ENCODE assay signal across 9 mouse cellular contexts in the genomic region with DNA sequence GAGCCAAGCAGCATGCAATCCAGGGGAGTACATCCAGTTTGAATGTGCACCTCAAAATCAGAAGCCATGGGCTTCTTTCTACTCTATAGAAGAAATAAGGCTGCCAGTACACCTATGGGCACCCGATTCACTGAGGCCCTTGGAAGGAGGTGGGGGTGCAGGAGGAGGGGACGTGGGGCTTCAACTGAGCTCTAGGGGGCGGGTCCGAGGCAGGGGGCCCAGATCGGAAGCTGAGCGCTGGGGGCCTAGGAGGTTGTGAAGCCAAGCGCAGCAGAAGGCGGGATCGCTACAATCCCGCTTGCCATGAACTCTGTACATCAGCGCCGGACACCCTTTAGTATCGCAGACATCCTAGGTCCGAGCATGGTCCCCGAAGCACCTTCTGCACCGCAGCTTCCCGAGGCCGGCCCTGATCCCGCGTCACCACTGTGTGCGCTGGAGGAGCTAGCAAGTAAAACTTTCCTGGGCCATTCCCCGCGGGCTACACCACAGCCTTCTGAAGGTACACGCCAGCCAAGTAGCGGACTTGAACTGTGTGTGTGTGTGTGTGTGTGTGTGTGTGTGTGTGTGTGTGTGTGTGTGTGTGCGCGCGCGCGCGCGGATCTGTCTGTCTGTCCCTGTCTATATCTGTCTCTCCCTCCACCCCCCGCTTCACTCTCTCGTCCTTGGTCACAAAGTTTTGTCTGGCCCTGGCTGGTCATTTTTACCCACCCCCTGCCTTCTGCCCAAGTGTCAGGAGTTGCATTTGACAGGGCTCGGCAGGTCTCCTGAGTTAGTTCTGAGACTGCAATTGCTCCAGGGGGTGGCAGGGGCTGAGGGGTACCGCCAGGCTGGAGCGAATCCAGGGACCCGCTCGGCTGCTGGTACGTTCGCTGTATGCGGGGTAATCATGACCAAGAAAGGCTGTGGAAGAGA. TPM values are rescaled to one million over a fixed set of nuclear protein-coding genes. Genes with fewer than 3 reads are reported as not detected.
DNase-seq lines count a peak whose midpoint lies in the region; ATAC-seq and TF ChIP-seq lines count a peak whose summit lies in the region.
"Had no signal": no experiment of that assay in that cellular context is flagged by ENCODE, and none has a peak within 500 bp of the region (broad histone marks: within the 10 kb centered on the region; RNA-seq: fewer than 3 reads in every experiment).

A gene (plus strand): TSS at position 247 of the 915 bp plus-strand sequence.

- H3K4me3 ChIP-seq in lung, postnatal 0 days (ENCODE audit: low read depth, low read length) = peak within 1 kb of the TSS; percentile 16; the same call in 1 of the 2 replicates
- peak within 1 kb of the TSS; percentile 53 for H3K4me3 ChIP-seq in bone marrow macrophage, adult 2 months (ENCODE audit: insufficient read depth, low read length)
- H3K4me3 ChIP-seq in intestine, embryonic 16.5 days (ENCODE audit: low read length) = peak within 1 kb of the TSS; percentile 32
- peak within 1 kb of the TSS; percentile 19; the same call in 1 of the 2 replicates for H3K4me3 ChIP-seq in neural tube, embryonic 11.5 days (ENCODE audit: low read depth, low read length)

- no peaks in the 10 kb centered on the region for H3K9me3 ChIP-seq in lung, postnatal 0 days (ENCODE audit: low read length)
- no peaks in the 10 kb centered on the region for H3K9me3 ChIP-seq in intestine, embryonic 16.5 days (ENCODE audit: control insufficient read depth, low read length)
- H3K9me3 ChIP-seq in neural tube, embryonic 11.5 days (ENCODE audit: control insufficient read depth, low read length) = no peaks in the 10 kb centered on the region

- H3K27ac ChIP-seq in lung, postnatal 0 days (ENCODE audit: low read length) = no peak within 1 kb of the TSS
- H3K27ac ChIP-seq in bone marrow macrophage, adult 2 months (ENCODE audit: insufficient read depth, low read depth, low read length) = no peak within 1 kb of the TSS
- H3K27ac ChIP-seq in intestine, embryonic 16.5 days (ENCODE audit: low read length) = no peak within 1 kb of the TSS
- no peak within 1 kb of the TSS for H3K27ac ChIP-seq in neural tube, embryonic 11.5 days (ENCODE audit: low read depth, low read length)

- no peak for DNase-seq in lung, postnatal 0 days (ENCODE audit: low spot score)
- DNase-seq in lung, postnatal 10 days = no peak
- DNase-seq in neural tube, embryonic 11.5 days (ENCODE audit: low spot score) = no peak
- DNase-seq in cerebellum, adult 9-10 months = no peak
- no peak for DNase-seq in left cerebral cortex, postnatal 14 days (ENCODE audit: low spot score in 2 of 2)
- DNase-seq in right cerebral cortex, postnatal 36 days (ENCODE audit: low spot score in 2 of 2) = no peak

- no peaks in the 10 kb centered on the region for H3K36me3 ChIP-seq in lung, postnatal 0 days (ENCODE audit: insufficient read depth, low read length)
- peaks cover 4% of the 10 kb centered on the region for H3K36me3 ChIP-seq in intestine, embryonic 16.5 days (ENCODE audit: control insufficient read depth, insufficient read depth, low read length)
- no peaks in the 10 kb centered on the region; the same call in 1 of the 2 replicates for H3K36me3 ChIP-seq in neural tube, embryonic 11.5 days (ENCODE audit: control insufficient read depth, insufficient read depth, low read length)

- no peak for TF ChIP-seq POLR2A in bone marrow macrophage, adult 2 months (IDR thresholded peaks at IDR 0.05; ENCODE audit: borderline replicate concordance, low read depth, low read length)

- no peak for ATAC-seq in lung, postnatal 0 days
- ATAC-seq in intestine, embryonic 16.5 days = no peak
- ATAC-seq in neural tube, embryonic 11.5 days (ENCODE audit: insufficient read depth, low FRiP score, low TSS enrichment) = no peak

- no peak for TF ChIP-seq CTCF in lung, postnatal 0 days (IDR thresholded peaks at IDR 0.05)
- TF ChIP-seq CTCF in bone marrow macrophage, adult 2 months (IDR thresholded peaks at IDR 0.05; ENCODE audit: low read depth, low read length) = no peak

- H3K4me2 ChIP-seq in lung, postnatal 0 days (replicated peaks; ENCODE audit: low read depth, low read length) = peak within 1 kb of the TSS; percentile 50
- peak within 1 kb of the TSS; percentile 33 for H3K4me2 ChIP-seq in intestine, embryonic 16.5 days (ENCODE audit: low read depth, low read length)
- peak within 1 kb of the TSS; percentile 31; the same call in 1 of the 2 replicates for H3K4me2 ChIP-seq in neural tube, embryonic 11.5 days (ENCODE audit: low read depth)

- TF ChIP-seq EP300 in lung, postnatal 0 days (IDR thresholded peaks at IDR 0.05) = no peak

- intact Hi-C loops in left cerebral cortex, postnatal 14 days (cut with DNase I) = no loop called here

- 3% methylated on average over 35 of the region's 42 CpGs for WGBS in lung, postnatal 0 days
- 4% methylated on average over 42 of the region's 42 CpGs for whole genome bisulfite sequencing in intestine, embryonic 16.5 days
- WGBS in neural tube, embryonic 11.5 days = 2% methylated on average over 42 of the region's 42 CpGs

- H3K27me3 ChIP-seq in lung, postnatal 0 days (replicated peaks; ENCODE audit: insufficient read depth, low read length) = peaks cover 28% of the 10 kb centered on the region; the same call in 1 of the 2 replicates
- peaks cover 70% of the 10 kb centered on the region for H3K27me3 ChIP-seq in intestine, embryonic 16.5 days (replicated peaks; ENCODE audit: control insufficient read depth, insufficient read depth, low read length)
- H3K27me3 ChIP-seq in neural tube, embryonic 11.5 days (ENCODE audit: control insufficient read depth, insufficient read depth, low read length) = peaks cover 62% of the 10 kb centered on the region

- H3K9ac ChIP-seq in lung, postnatal 0 days (replicated peaks; ENCODE audit: low read depth) = no peak within 1 kb of the TSS
- 0 out of 2 replicates have a peak within 1 kb of the TSS, but pooled peaks have one; percentile 23 for H3K9ac ChIP-seq in intestine, embryonic 16.5 days (ENCODE audit: low read depth, low read length)
- 0 out of 2 replicates have a peak within 1 kb of the TSS, but pooled peaks have one; percentile 11 for H3K9ac ChIP-seq in neural tube, embryonic 11.5 days (ENCODE audit: low read length)

- H3K4me1 ChIP-seq in lung, postnatal 0 days (ENCODE audit: insufficient read depth, low read depth, low read length) = peaks cover 5% of the 10 kb centered on the region
- peaks cover 2% of the 10 kb centered on the region; the same call in 1 of the 2 replicates for H3K4me1 ChIP-seq in bone marrow macrophage, adult 2 months (ENCODE audit: control insufficient read depth, insufficient read depth, low read length)
- H3K4me1 ChIP-seq in intestine, embryonic 16.5 days (ENCODE audit: control insufficient read depth, insufficient read depth, low read length) = peaks cover 16% of the 10 kb centered on the region
- peaks cover 8% of the 10 kb centered on the region; the same call in 1 of the 2 replicates for H3K4me1 ChIP-seq in neural tube, embryonic 11.5 days (ENCODE audit: control insufficient read depth, insufficient read depth, low read length)

RNA-seq across cellular contexts. Expression of the gene that starts here (rescaled TPM):
- polyA plus RNA-seq in lung, postnatal 0 days (2015; fragmentation: Nextera tagmentation; extraction: Ambion mirVana) = 1.9 and 3.4 TPM in 2 replicates
- 0.78 TPM in 1 of 2 replicates, not detected in the other for polyA plus RNA-seq in bone marrow macrophage, adult 2 months (2012; ENCODE audit: insufficient read depth, insufficient read length, missing spikeins)
- polyA plus RNA-seq in intestine, embryonic 16.5 days (2015; fragmentation: Nextera tagmentation; extraction: Ambion mirVana) = 0.58 and 0.62 TPM in 2 replicates
- 2.5 and 2.7 TPM in 2 replicates for polyA plus RNA-seq in neural tube, embryonic 11.5 days (2014; fragmentation: Nextera tagmentation; extraction: Ambion mirVana)
- under 1 TPM in 1 of 2 experiments, not detected in 1; 0.46 TPM for total RNA-seq in left cerebral cortex, postnatal 14 days (2021)
- total RNA-seq: neutrophil, adult 5-6 weeks had no signal
